Comparison of ENCODE assay signal across 20 mouse cellular contexts in genomic region chr8:56528869-56529268, GRCm38 (mm10).
"Had no signal": no experiment of that assay in that cellular context is flagged by ENCODE, and none has a peak within 500 bp of the region (broad histone marks: within the 10 kb centered on the region; RNA-seq: fewer than 3 reads in every experiment).

No protein-coding gene starts in this region.

- H3K27me3 ChIP-seq: liver, embryonic 12.5 days; liver, embryonic 15.5 days; lung, embryonic 15.5 days; stomach, embryonic 15.5 days had no signal

- H3K27ac ChIP-seq: left cerebral cortex, adult 2 months; liver, embryonic 12.5 days; liver, embryonic 15.5 days; lung, embryonic 15.5 days; stomach, embryonic 15.5 days had no signal

- H3K9ac ChIP-seq: liver, embryonic 12.5 days; liver, embryonic 15.5 days; lung, embryonic 15.5 days; stomach, embryonic 15.5 days had no signal

- DNase-seq: kidney, adult 18-20 months; kidney, adult 9 months; kidney, postnatal 14 days; kidney, postnatal 4 days; layer of hippocampus, postnatal 36 days; liver; lung, adult 18-20 months; lung, postnatal 14 days; lung, postnatal 4 days; midbrain, embryonic 14.5 days; right cerebral cortex, postnatal 25 days; spleen, adult 18-20 months; thymus, adult 18-20 months; thymus, postnatal 36 days had no signal

- H3K4me3 ChIP-seq: left cerebral cortex, adult 2 months; liver, embryonic 12.5 days; liver, embryonic 15.5 days; lung, embryonic 15.5 days; stomach, embryonic 15.5 days had no signal

- H3K4me1 ChIP-seq: liver, embryonic 12.5 days; liver, embryonic 15.5 days; lung, embryonic 15.5 days; stomach, embryonic 15.5 days had no signal

- H3K9me3 ChIP-seq: liver, embryonic 12.5 days; liver, embryonic 15.5 days; lung, embryonic 15.5 days; stomach, embryonic 15.5 days had no signal

- H3K4me2 ChIP-seq: liver, embryonic 12.5 days; liver, embryonic 15.5 days; lung, embryonic 15.5 days; midbrain, embryonic 11.5 days; stomach, embryonic 15.5 days had no signal

- ATAC-seq: liver, embryonic 12.5 days had no signal
